Mouse (Mus musculus): ENCODE data around the gene St7l.

- no peak for TF ChIP-seq CTCF (IDR thresholded peaks at IDR 0.05; ENCODE audit: borderline replicate concordance, extremely low read depth, insufficient read depth, insufficient read length)
- TF ChIP-seq POLR2A (IDR thresholded peaks at IDR 0.05; ENCODE audit: borderline replicate concordance, extremely low read depth, insufficient read depth, insufficient read length, poor library complexity, severe bottlenecking), result no peak
Measured at GRCm38 (mm10) chr3:104929385-104929784, 65.6 kb downstream of the St7l start.
